Mouse (Mus musculus): Measurements from ENCODE around the gene Pmel.

DNA sequence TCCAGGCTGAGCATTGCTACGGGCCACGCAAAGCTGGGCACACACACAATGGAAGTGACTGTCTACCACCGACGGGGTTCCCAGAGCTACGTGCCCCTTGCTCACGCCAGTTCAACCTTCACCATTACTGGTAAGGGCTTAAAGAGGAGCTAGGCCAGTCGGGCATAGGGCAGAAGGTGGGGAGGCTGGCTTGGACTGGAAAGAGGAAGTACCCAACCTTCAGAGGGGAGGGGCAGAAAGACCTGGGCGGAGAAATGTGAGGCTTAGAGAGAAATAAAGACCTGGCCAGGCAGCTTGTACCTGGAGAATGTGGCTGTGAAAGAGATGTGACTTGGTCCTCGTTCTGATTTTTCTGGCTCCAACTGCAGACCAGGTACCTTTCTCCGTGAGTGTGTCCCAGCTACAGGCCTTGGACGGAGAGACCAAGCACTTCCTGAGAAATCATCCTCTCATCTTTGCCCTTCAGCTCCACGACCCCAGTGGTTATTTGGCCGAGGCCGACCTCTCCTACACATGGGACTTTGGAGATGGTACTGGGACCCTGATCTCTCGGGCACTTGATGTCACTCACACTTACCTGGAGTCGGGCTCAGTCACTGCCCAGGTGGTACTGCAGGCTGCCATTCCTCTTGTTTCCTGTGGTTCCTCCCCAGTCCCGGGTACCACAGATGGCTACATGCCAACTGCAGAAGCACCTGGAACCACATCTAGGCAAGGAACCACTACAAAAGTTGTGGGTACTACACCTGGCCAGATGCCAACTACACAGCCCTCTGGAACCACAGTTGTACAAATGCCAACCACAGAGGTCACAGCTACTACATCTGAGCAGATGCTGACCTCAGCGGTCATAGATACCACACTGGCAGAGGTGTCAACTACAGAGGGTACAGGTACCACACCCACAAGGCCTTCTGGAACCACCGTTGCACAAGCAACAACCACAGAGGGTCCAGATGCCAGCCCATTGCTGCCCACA, 11.9 kb downstream of the Pmel start:
- TF ChIP-seq CTCF (IDR thresholded peaks at IDR 0.05; ENCODE audit: low read depth, low read length) (no peak), POLR2A (IDR thresholded peaks at IDR 0.05; ENCODE audit: borderline replicate concordance, low read depth, low read length) (no peak)
